In the genomic region with DNA sequence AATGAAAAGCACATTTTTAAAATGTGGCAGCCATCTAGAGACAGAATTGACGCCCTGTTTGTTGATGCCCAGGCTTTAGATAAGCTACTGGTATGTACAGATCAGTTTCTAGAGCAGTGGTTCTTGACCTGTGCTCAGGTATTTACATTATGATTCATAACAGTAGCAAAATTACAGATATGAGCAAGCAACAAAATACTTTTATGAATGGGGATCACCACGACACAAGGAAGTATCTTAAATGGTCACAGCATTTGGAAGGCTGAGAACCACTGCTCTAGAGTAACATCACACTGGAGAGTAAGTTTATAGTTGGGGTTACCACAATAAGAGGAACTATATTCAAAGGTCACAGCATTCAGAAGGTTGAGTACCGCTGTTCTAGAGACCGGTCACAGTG, we compare ENCODE assay signal across 17 mouse cellular contexts.
"Had no signal": no experiment of that assay in that cellular context is flagged by ENCODE, and none has a peak within 500 bp of the region (broad histone marks: within the 10 kb centered on the region; RNA-seq: fewer than 3 reads in every experiment).

No protein-coding gene starts in this region.

- H3K9ac ChIP-seq: neural tube, embryonic 12.5 days; neural tube, embryonic 13.5 days; neural tube, embryonic 15.5 days; stomach, embryonic 15.5 days had no signal

- H3K4me1 ChIP-seq: neural tube, embryonic 12.5 days; neural tube, embryonic 13.5 days; neural tube, embryonic 15.5 days; stomach, embryonic 15.5 days had no signal

- H3K36me3 ChIP-seq: neural tube, embryonic 12.5 days; neural tube, embryonic 13.5 days; neural tube, embryonic 15.5 days; stomach, embryonic 15.5 days had no signal

- H3K9me3 ChIP-seq: neural tube, embryonic 12.5 days; neural tube, embryonic 13.5 days; neural tube, embryonic 15.5 days; stomach, embryonic 15.5 days had no signal

- H3K4me2 ChIP-seq: neural tube, embryonic 12.5 days; neural tube, embryonic 13.5 days; neural tube, embryonic 15.5 days; stomach, embryonic 15.5 days had no signal

- H3K27me3 ChIP-seq: neural tube, embryonic 12.5 days; neural tube, embryonic 13.5 days; neural tube, embryonic 15.5 days; stomach, embryonic 15.5 days had no signal

- H3K27ac ChIP-seq: neural tube, embryonic 12.5 days; neural tube, embryonic 13.5 days; neural tube, embryonic 15.5 days; stomach, embryonic 15.5 days; stomach, postnatal 0 days had no signal

- H3K4me3 ChIP-seq: neural tube, embryonic 12.5 days; neural tube, embryonic 13.5 days; neural tube, embryonic 15.5 days; stomach, embryonic 15.5 days had no signal

- DNase-seq: retina, postnatal 1 day; right cerebral cortex, adult 18-20 months; right cerebral cortex, postnatal 14 days; right cerebral cortex, postnatal 25 days; right cerebral cortex, postnatal 4 days; spleen, adult 18-20 months; thymus, adult 18-20 months; thymus, adult 2 months; thymus, postnatal 14 days; thymus, postnatal 25 days; thymus, postnatal 36 days; thymus, postnatal 4 days had no signal
